8 mouse cellular contexts compared by ENCODE assay signal in the genomic region with DNA sequence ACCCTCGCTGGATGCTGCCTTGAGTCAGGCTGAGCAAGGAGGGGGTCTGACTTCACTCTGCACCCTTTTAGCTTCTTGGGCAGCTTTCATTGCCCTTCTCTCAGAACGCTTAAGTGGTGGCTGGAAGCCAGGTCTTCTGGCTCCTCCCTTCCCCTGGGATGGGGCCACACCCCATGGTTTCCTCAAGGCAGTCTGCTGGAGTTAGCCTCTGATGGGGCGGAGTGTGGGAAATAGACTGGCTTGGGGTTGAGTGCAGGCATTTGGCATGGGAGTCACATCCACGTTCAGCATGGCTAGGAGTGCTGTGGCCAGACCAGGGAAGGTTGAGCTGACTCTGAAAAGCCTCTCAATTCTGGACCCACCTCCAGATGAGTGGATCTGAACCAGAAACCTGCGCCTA. TPM values are rescaled to one million over a fixed set of nuclear protein-coding genes. Genes with fewer than 3 reads are reported as not detected.
DNase-seq lines count a peak whose midpoint lies in the region; ATAC-seq and TF ChIP-seq lines count a peak whose summit lies in the region.

No protein-coding gene starts in this region.

- no peak for ATAC-seq in monocyte, adult 5-6 weeks (replicated peaks; ENCODE audit: insufficient number of reproducible peaks, low FRiP score, low TSS enrichment, poor library complexity, severe bottlenecking)

- DNase-seq in layer of hippocampus, adult 2 months (ENCODE audit: low spot score in 2 of 2): no peak
- no peak for DNase-seq in layer of hippocampus, postnatal 14 days (ENCODE audit: low spot score in 2 of 2)
- DNase-seq in fibroblast of lung, adult 2 months (ENCODE audit: low read depth): peak; percentile 63
- peak; percentile 65 to 67 for DNase-seq in heart, postnatal 36 days
- DNase-seq in lung, postnatal 25 days (ENCODE audit: low spot score): peak; percentile 70
- DNase-seq in Muller cell, postnatal 12 days (ENCODE audit: inconsistent ontology term): no peak
- no peak for DNase-seq in spleen, postnatal 4 days (ENCODE audit: low spot score in 2 of 2)

- H3K27ac ChIP-seq in layer of hippocampus, adult 2 months: peak overlapping the region; percentile 36; the same call in 1 of the 2 replicates

- intact Hi-C loops in heart, postnatal 36 days (cut with DNase I): no loop called here

- no peak overlapping the region for H3K4me3 ChIP-seq in layer of hippocampus, adult 2 months

- no peak for TF ChIP-seq CTCF in layer of hippocampus, adult 2 months (conservative IDR thresholded peaks at IDR 0.05)

RNA-seq across cellular contexts. Expression of a gene that starts 23.2 kb away (rescaled TPM):
- 1 to 10 TPM; 5.0 to 5.8 TPM for total RNA-seq in layer of hippocampus, adult 2 months (2021)
- 1 to 10 TPM; 7.0 to 8.9 TPM for total RNA-seq in layer of hippocampus, postnatal 14 days (2021)
- 10 to 100 TPM; 13.8 to 15.5 TPM for total RNA-seq in heart, postnatal 36 days (2021)
- not detected in 3 replicates for total RNA-seq in monocyte, adult 5-6 weeks (2017)

Comparison
In these comparisons a context has a peak if more than half of its experiments do, and no peak if none do; other contexts are left out.
1. DNase-seq: peak in fibroblast of lung, adult 2 months (single experiment), heart, postnatal 36 days (2 of 2) and lung, postnatal 25 days (single experiment); none in layer of hippocampus, adult 2 months (0 of 2), layer of hippocampus, postnatal 14 days (0 of 2), Muller cell, postnatal 12 days (single experiment) and spleen, postnatal 4 days (0 of 2).